Mouse (Mus musculus) heart, postnatal 4 days (tissue): Measurements from ENCODE around the gene Folr2. TPM values are rescaled to one million over a fixed set of nuclear protein-coding genes. Genes with fewer than 3 reads are reported as not detected.
A peak's percentile ranks its signal among the peaks of the same experiment; 100 is the strongest.

Experiments used
- DNase-seq: peaks from one replicate; pipeline ENCODE4 v3.0.0; 2021
- total RNA-seq, 2 experiments: library from RNA; stranded (reverse); gene quantifications; 2 replicates each; pipeline ENCODE4 v1.2.3; 2021

The Folr2 gene
- total RNA-seq, 2 experiments from 2014 or later = 0.33 to 0.38 TPM

GRCm38 (mm10) chr7:101866491-101867265 lies 9.7 kb upstream of the Folr2 start:
- no peak for DNase-seq

GRCm38 (mm10) chr7:101863415-101863814 lies 6.4 kb upstream of the Folr2 start, which contains the start of gene Anapc15:
Gene Anapc15, plus strand, starts transcription at chr7:101863715.
- no peak for DNase-seq

GRCm38 (mm10) chr7:101862291-101862690 lies 5.3 kb upstream of the Folr2 start:
- no peak for DNase-seq

GRCm38 (mm10) chr7:101860978-101861377 lies 4.0 kb upstream of the Folr2 start:
- no peak for DNase-seq

GRCm38 (mm10) chr7:101858362-101858761 lies 1.4 kb upstream of the Folr2 start:
- no peak for DNase-seq

GRCm38 (mm10) chr7:101853816-101854215 lies 3.2 kb downstream of the Folr2 start:
- no peak for DNase-seq

GRCm38 (mm10) chr7:101852846-101853245 lies 4.1 kb downstream of the Folr2 start:
- no peak for DNase-seq

GRCm38 (mm10) chr7:101851689-101852088 lies 5.3 kb downstream of the Folr2 start:
- no peak for DNase-seq

GRCm38 (mm10) chr7:101847934-101848333 lies 9.1 kb downstream of the Folr2 start:
- no peak for DNase-seq

GRCm38 (mm10) chr7:101844186-101844585 lies 12.8 kb downstream of the Folr2 start:
- DNase-seq = no peak

GRCm38 (mm10) chr7:101837606-101838471 lies 19.2 kb downstream of the Folr2 start, which contains the start of gene Inppl1:
Gene Inppl1, minus strand, starts transcription at chr7:101838229.
- DNase-seq = peak; percentile 88

GRCm38 (mm10) chr7:101837154-101837605 lies 19.8 kb downstream of the Folr2 start:
- no peak for DNase-seq

- DNase-seq = peak; percentile 78
Observed at GRCm38 (mm10) chr7:101836271-101837153, 20.5 kb downstream of the Folr2 start.

GRCm38 (mm10) chr7:101835457-101836109 lies 21.4 kb downstream of the Folr2 start:
- DNase-seq = no peak

- no peak for DNase-seq
Observed at GRCm38 (mm10) chr7:101834903-101835302, 22.1 kb downstream of the Folr2 start.

- no peak for DNase-seq
Observed at GRCm38 (mm10) chr7:101833916-101834584, 22.9 kb downstream of the Folr2 start.

GRCm38 (mm10) chr7:101833352-101833751 lies 23.6 kb downstream of the Folr2 start:
- no peak for DNase-seq

GRCm38 (mm10) chr7:101832372-101832771 lies 24.6 kb downstream of the Folr2 start:
- no peak for DNase-seq

- no peak for DNase-seq
Observed at GRCm38 (mm10) chr7:101831437-101831836, 25.6 kb downstream of the Folr2 start.

GRCm38 (mm10) chr7:101830373-101830772 lies 26.6 kb downstream of the Folr2 start:
- DNase-seq = no peak
